Mouse (Mus musculus) mature B cell (primary cell): Measurements from ENCODE around the gene Rgs14.

Experiments used
- in situ Hi-C: fragments of 300-500 bp; cut with MboI; formaldehyde crosslinking; loops from 2 replicates; pipeline ENCODE4 v1.14.3; 2019

Rgs14 gene

GRCm38 (mm10) chr13:55346745-55347144 is 22.8 kb upstream of the Rgs14 start:
- in situ Hi-C loops, result no loop called here

DNA sequence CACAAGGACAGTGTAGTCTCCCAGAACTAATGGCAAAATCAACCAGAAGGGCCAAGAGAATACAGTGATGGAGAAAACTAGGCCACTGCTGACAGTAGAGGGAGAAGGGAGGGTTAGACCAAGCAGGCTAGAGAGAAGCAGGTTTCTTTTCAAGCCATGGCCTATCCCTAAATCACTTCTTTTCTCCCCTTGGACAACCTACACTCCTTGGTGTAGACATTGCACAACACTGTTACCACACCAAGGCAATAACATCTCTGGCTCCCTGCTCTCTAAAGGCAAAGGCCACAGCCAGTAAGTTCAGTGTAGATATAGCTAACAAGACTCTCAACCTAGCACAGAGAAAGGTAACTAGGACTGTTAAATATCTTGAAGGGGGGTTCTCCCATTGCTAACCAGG is 8.4 kb upstream of the Rgs14 start:
- in situ Hi-C loops, result no loop called here

- in situ Hi-C loops, result no loop called here
Observed at GRCm38 (mm10) chr13:55361974-55362452, 7.5 kb upstream of the Rgs14 start.

GRCm38 (mm10) chr13:55362453-55363060 is 7.0 kb upstream of the Rgs14 start, which contains the start of gene Lman2:
TSS of gene Lman2 (minus strand) at chr13:55362783.
- in situ Hi-C loops, result no loop called here

DNA sequence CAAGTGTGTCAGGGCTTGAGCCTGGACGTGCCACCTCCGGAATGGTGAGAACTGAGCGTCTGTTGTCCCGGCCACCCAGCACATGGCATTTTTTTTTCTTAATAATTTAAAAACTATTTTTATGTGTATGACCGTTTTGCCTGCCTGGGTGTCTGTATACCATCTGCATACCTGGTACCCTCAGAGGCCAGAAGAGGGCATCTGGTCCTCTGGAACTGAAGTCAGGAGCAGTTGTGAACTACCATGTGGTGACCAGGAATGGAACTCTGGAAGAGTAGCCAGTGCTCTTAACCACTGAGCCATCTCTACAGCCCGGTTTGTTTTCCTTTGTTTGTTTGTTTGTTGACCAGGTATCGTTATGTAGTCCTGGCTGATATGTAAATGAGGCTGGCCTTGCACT is 1.1 kb upstream of the Rgs14 start:
- in situ Hi-C loops, result no loop called here

- in situ Hi-C loops, result no loop called here
Observed at GRCm38 (mm10) chr13:55370234-55370633, 702 bp downstream of the Rgs14 start.

- in situ Hi-C loops, result no loop called here
Observed at GRCm38 (mm10) chr13:55371007-55371681, 1.6 kb downstream of the Rgs14 start.

GRCm38 (mm10) chr13:55371740-55372139 is 2.2 kb downstream of the Rgs14 start:
- in situ Hi-C loops, result no loop called here

- in situ Hi-C loops, result no loop called here
Observed at GRCm38 (mm10) chr13:55374206-55374924, 4.8 kb downstream of the Rgs14 start.

DNA sequence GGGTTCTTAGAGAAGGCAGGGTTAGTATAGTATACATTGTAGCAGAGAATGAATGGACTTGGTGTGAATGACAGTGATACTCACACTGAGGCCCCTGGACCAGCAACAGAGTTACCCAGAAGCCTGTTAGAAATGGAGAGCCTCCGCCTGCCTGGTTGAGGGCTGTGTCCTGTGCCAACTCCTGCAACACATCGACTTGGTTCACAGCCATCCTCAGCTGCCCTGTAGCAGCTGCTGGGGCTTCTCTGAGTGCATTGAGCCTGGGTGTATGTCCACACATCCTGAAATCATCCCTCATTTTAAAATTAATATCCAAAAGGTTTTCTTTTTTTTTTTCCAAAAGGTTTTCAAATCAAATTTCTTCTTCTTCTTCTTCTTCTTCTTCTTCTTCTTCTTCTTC is 6.3 kb downstream of the Rgs14 start:
- in situ Hi-C loops, result no loop called here

- in situ Hi-C loops, result no loop called here
Observed at GRCm38 (mm10) chr13:55378907-55379580, 9.5 kb downstream of the Rgs14 start.

GRCm38 (mm10) chr13:55381790-55382189 is 12.3 kb downstream of the Rgs14 start:
- in situ Hi-C loops, result no loop called here

DNA sequence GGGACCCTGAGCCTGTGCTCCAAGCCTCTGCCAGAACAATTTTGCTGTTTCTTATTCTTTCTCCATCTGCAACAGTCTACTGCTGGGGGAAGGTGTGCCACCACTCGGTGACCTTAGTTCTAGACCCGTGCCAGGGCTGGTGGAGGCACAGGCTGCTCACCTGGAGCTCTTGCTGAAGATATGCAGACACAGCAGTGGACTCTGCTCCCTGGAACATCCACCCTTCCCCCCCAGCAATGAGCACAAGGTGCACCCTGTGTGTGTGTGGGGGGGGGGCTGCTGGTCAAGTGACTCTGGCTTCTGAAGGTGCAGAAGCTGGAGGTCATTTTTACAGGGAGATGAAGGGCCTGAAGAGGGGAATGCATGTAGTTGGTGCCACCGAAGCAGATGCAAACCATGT is 21.1 kb downstream of the Rgs14 start:
- in situ Hi-C loops, result no loop called here

DNA sequence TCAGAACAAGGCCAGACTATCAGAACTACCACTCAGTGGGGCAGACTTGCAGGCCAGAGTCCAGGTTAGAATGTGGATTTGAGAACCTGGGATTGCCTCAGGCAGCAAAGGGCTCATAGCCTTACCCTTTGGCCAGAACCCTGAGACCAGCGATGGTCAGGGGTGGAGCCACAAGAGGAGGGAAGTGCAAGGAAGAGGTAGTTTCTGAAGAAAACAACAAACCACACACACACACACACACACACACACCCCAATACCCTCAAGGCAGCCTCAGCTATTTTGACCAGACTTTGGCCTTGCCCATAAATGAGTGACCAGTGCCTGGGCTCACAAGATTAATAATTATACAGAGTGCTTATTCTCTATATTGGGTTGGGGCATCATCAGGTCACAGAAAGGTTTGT is 22.1 kb downstream of the Rgs14 start:
- in situ Hi-C loops, result no loop called here

DNA sequence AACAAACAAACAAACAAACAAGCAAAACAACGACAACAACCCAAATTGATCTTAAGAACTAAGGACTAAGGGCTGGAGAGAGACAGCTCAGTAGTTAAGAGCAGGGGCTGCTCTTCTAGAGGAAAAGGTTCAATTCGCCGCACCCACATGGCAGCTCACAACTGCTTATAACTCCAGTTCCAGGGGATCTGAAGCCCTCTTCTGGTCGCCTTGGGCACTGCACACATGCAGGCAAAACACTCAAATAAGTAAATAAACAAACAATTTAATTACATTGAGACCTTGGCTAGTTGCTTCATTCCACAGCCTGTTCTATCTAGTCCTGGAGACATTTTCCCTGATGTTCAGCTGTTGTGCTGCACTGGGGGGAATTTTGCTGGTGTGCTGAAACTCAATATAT is 23.4 kb downstream of the Rgs14 start:
- in situ Hi-C loops, result no loop called here

DNA sequence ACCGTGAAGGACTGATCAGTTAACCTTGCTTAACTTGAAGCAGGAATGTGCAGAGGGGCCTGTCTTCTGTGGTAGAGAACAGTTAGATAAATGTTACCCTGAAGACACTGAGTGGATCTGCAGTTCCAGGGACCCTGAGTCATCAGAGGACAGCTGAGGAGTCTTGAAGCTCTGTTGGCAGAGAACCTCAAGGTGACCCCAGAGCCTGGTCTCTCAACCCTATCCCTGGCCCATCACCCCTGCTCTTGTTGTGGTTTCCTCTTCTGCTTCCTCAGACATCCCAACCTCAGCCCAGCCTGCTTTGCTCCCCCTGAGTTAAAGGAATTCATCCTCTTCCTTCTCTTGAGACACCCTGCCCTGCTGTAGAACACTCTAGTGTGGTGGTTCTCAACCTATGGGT is 28.6 kb downstream of the Rgs14 start, which contains the start of gene Slc34a1:
Gene Slc34a1, plus strand, starts transcription at position 100 of the 400 bp plus-strand sequence.
- in situ Hi-C loops, result no loop called here

- in situ Hi-C loops, result no loop called here
Observed at GRCm38 (mm10) chr13:55399300-55400038, 29.9 kb downstream of the Rgs14 start.

DNA sequence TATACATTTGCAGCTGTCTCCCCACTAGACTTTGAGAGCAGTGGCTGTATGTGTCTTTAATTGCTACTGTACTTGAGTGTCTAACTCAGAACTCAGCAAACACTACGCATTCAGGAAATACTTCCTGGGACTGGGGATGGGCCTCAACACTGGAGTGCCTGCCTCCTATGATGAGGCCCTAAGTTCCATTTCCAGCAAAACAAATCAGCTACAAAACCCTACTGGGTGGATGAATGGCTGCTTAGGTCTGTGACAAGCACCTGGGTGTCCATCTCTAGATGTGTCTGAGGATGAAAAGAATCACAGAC is 30.5 kb downstream of the Rgs14 start:
- in situ Hi-C loops, result no loop called here

GRCm38 (mm10) chr13:55403266-55403665 is 33.7 kb downstream of the Rgs14 start:
- in situ Hi-C loops, result no loop called here

DNA sequence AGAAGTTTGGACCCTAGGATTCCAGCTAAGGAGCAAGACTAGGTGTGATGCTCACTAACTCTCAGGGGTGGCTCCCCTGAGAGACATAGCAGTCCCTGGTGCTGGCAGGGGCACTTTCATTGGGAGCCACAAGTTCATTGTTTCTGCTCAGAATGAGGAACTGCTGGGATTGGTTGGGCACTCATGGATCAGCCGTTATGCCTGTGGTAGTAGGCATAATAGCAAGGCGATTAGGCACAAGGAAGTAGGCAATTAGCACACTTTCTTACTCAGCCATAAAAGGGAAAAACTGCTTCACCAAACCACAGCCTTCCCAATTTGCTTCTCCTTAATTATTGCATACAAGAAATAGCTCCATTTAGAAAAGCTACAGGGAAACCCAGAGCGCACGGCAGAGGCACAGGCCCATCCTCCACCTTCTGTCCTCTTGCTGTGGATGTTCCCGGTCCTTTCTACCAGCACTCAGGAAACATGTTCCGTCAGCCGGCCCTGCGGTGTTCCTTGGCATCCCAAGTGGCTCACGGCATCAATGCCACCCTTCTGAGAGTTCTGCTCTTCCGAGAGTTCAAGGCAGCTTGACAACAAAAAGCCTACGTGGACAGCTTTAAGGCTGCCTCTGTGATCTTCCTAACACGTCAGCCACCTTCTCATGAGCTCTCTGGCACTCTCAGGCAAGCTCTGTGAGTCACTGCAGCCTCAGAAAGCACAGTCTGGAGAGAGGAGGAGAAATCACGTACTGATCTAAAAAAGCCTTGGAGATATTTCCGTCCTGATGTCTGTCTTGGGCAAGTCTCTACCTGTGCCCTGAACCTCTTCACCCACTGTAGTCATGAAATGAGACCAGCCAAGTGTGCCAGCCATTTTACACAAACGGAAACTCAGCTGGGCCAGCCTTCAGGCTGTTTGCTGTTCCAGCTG is 34.7 kb downstream of the Rgs14 start:
- in situ Hi-C loops, result no loop called here
